In genomic region chr1:180911653-180912287, GRCm38 (mm10) we compare ENCODE assay signal across 8 mouse cellular contexts. TPM values are rescaled to one million over a fixed set of nuclear protein-coding genes. Genes with fewer than 3 reads are reported as not detected.
DNase-seq lines count a peak whose midpoint lies in the region; ATAC-seq and TF ChIP-seq lines count a peak whose summit lies in the region.

No protein-coding gene starts in this region.

- H3K4me3 ChIP-seq in heart, postnatal 0 days (ENCODE audit: low read depth, low read length): no peak overlapping the region
- H3K4me3 ChIP-seq in MEL (ENCODE audit: control insufficient read depth in 1 of 2, insufficient read depth in 1 of 2, low read depth in 2 of 2, low read length in 2 of 2): peak overlapping the region; percentile 34 to 49
- H3K4me3 ChIP-seq in intestine, embryonic 15.5 days (replicated peaks): no peak overlapping the region

- peaks cover under 1% of the 10 kb centered on the region; the same call in 1 of the 2 replicates for H3K79me2 ChIP-seq in MEL (ENCODE audit: control insufficient read depth, insufficient read depth, low read length, poor library complexity)

- H3K27ac ChIP-seq in heart, postnatal 0 days (ENCODE audit: low read depth): no peak overlapping the region
- peak overlapping the region; percentile 80 for H3K27ac ChIP-seq in MEL (ENCODE audit: control insufficient read depth, low read depth, low read length)
- H3K27ac ChIP-seq in intestine, embryonic 15.5 days: no peak overlapping the region

- no peaks in the 10 kb centered on the region for H3K9me3 ChIP-seq in heart, postnatal 0 days (replicated peaks; ENCODE audit: control insufficient read depth, low read length)
- no peaks in the 10 kb centered on the region for H3K9me3 ChIP-seq in MEL (replicated peaks; ENCODE audit: insufficient read depth, low read length)
- H3K9me3 ChIP-seq in intestine, embryonic 15.5 days: no peaks in the 10 kb centered on the region

- H3K36me3 ChIP-seq in heart, postnatal 0 days (replicated peaks; ENCODE audit: control insufficient read depth, insufficient read depth, low read length): peaks cover 6% of the 10 kb centered on the region
- H3K36me3 ChIP-seq in MEL (ENCODE audit: control insufficient read depth in 1 of 2, insufficient read depth in 2 of 2, low read length in 2 of 2): peaks cover 0 to 7% of the 10 kb centered on the region in 2 experiments; a peak in 2 of 4 replicates
- H3K36me3 ChIP-seq in intestine, embryonic 15.5 days: peaks cover 8% of the 10 kb centered on the region; the same call in 1 of the 2 replicates

- DNase-seq in heart, postnatal 0 days (ENCODE audit: low spot score): no peak
- DNase-seq in heart, adult 8-10 months (ENCODE audit: low spot score): no peak
- DNase-seq in MEL (ENCODE audit: low read depth, low spot score): peak; percentile 84
- no peak for DNase-seq in adrenal gland, adult 2 months
- no peak for DNase-seq in adrenal gland, postnatal 10 days
- no peak for DNase-seq in kidney, postnatal 25 days

- no peak for TF ChIP-seq CTCF in heart, postnatal 0 days (IDR thresholded peaks at IDR 0.05; ENCODE audit: low read depth)
- no peak for TF ChIP-seq CTCF in MEL (IDR thresholded peaks at IDR 0.05 in 2 of 3, conservative IDR thresholded peaks at IDR 0.05 in 1 of 3; ENCODE audit: control insufficient read depth in 1 of 3, insufficient read depth in 1 of 3, low read depth in 2 of 3, low read length in 3 of 3, poor library complexity in 1 of 3, severe bottlenecking in 1 of 3)

- peak overlapping the region; percentile 17 for H3K4me2 ChIP-seq in heart, postnatal 0 days (ENCODE audit: low read depth, low read length)
- H3K4me2 ChIP-seq in intestine, embryonic 15.5 days (replicated peaks): peak overlapping the region; percentile 35; the same call in 1 of the 2 replicates

- peaks cover 6% of the 10 kb centered on the region; the same call in 1 of the 2 replicates for H3K4me1 ChIP-seq in heart, postnatal 0 days (ENCODE audit: control insufficient read depth, insufficient read depth)
- H3K4me1 ChIP-seq in MEL (ENCODE audit: control insufficient read depth in 1 of 2, insufficient read depth in 2 of 2, low read length in 2 of 2): peaks cover 5 to 18% of the 10 kb centered on the region in 2 experiments
- 0 out of 2 replicates have a peak, but pooled peaks cover 4% of the 10 kb centered on the region for H3K4me1 ChIP-seq in intestine, embryonic 15.5 days (replicated peaks)

- H3K27me3 ChIP-seq in heart, postnatal 0 days (ENCODE audit: control insufficient read depth, insufficient read depth, low read length): no peaks in the 10 kb centered on the region
- no peaks in the 10 kb centered on the region for H3K27me3 ChIP-seq in MEL (ENCODE audit: control insufficient read depth in 1 of 2, insufficient read depth in 2 of 2, low read length in 2 of 2)
- H3K27me3 ChIP-seq in intestine, embryonic 15.5 days (replicated peaks): no peaks in the 10 kb centered on the region

- TF ChIP-seq RAD21 in MEL (IDR thresholded peaks at IDR 0.05; ENCODE audit: low read depth, low read length): no peak

- no peak for TF ChIP-seq EP300 in heart, postnatal 0 days (IDR thresholded peaks at IDR 0.05; ENCODE audit: low read depth)
- TF ChIP-seq EP300 in MEL (IDR thresholded peaks at IDR 0.05; ENCODE audit: low read depth in 1 of 2, low read length in 2 of 2): peak in 1 of 2 experiments; percentile 34; a peak in 1 of 4 replicates

- peak in 1 of 2 experiments; percentile 48; a peak in 1 of 4 replicates for TF ChIP-seq POLR2A in MEL (IDR thresholded peaks at IDR 0.05; ENCODE audit: control insufficient read depth in 1 of 2, insufficient read depth in 1 of 2, low read depth in 1 of 2, low read length in 2 of 2, poor library complexity in 1 of 2)

- ATAC-seq in heart, postnatal 0 days (ENCODE audit: insufficient read depth, low read depth): no peak
- ATAC-seq in intestine, embryonic 15.5 days: peak; percentile 76
- ATAC-seq in megakaryocyte-erythroid progenitor cell, adult 5-6 weeks (replicated peaks; ENCODE audit: low FRiP score, low TSS enrichment, poor library complexity, severe bottlenecking): peak; percentile 76

- 52% methylated on average over 19 of the region's 20 CpGs for WGBS in heart, postnatal 0 days
- 46% methylated on average over 20 of the region's 20 CpGs for WGBS in intestine, embryonic 15.5 days

- no peak overlapping the region for H3K9ac ChIP-seq in heart, postnatal 0 days (replicated peaks; ENCODE audit: low read depth, low read length)
- peak overlapping the region; percentile 59 for H3K9ac ChIP-seq in MEL (ENCODE audit: control insufficient read depth, low read depth, low read length, poor library complexity, severe bottlenecking)
- H3K9ac ChIP-seq in intestine, embryonic 15.5 days: no peak overlapping the region

TF ChIP-seq in MEL, 35 proteins besides CTCF, POLR2A, EP300 and RAD21 (continues in another document):
- TF ChIP-seq MXI1 (IDR thresholded peaks at IDR 0.05; ENCODE audit: low read depth, low read length) (peak; percentile 57; the same call in 1 of the 2 replicates), TBP (IDR thresholded peaks at IDR 0.05; ENCODE audit: low read depth, low read length) (peak; percentile 52; the same call in 1 of the 2 replicates), JUND (IDR thresholded peaks at IDR 0.05; ENCODE audit: low read depth, low read length) (peak; percentile 99), MAZ (IDR thresholded peaks at IDR 0.05; ENCODE audit: low read depth, low read length) (no peak), GATA1 (IDR thresholded peaks at IDR 0.05; ENCODE audit: low read depth, low read length) (peak; percentile 42), ETS1 (IDR thresholded peaks at IDR 0.05; ENCODE audit: low read depth, low read length) (peak; percentile 79; the same call in 1 of the 2 replicates), SIN3A (IDR thresholded peaks at IDR 0.05; ENCODE audit: low read length) (peak; percentile 74)

RNA-seq across cellular contexts. Expression of gene Pycr2, which starts 7.7 kb away (rescaled TPM):
- 33.0 and 36.4 TPM in 2 replicates for total RNA-seq in heart, postnatal 0 days (2014; rRNA removed; ENCODE audit: low replicate concordance)
- polyA plus RNA-seq in heart, postnatal 0 days (2015; fragmentation: Nextera tagmentation; extraction: Ambion mirVana): 34.1 and 35.5 TPM in 2 replicates
- 10 to 100 TPM; 11.6 to 13.5 (median 13.3) TPM for total RNA-seq in heart, adult 8-10 months (2022)
- total RNA-seq in MEL (2012; rRNA removed): 128 and 183 TPM in 2 replicates
- polyA plus RNA-seq in MEL (2012; ENCODE audit: insufficient read depth in 1 of 2, insufficient read length in 2 of 2, low read depth in 1 of 2, low replicate concordance in 2 of 2, missing spikeins in 1 of 2): 100 to 1,000 TPM in 1 of 2 experiments, not detected in 1; 125 TPM
- 71.4 and 82.4 TPM in 2 replicates for polyA plus RNA-seq in intestine, embryonic 15.5 days (2015; fragmentation: Nextera tagmentation; extraction: Ambion mirVana)
- total RNA-seq in megakaryocyte-erythroid progenitor cell, adult 5-6 weeks (2014; fragmentation: Nextera tagmentation): 57.0 and 70.4 TPM in 2 replicates
- total RNA-seq in megakaryocyte-erythroid progenitor cell, adult 5-6 weeks (2017): 21.1 and 34.2 TPM in 2 replicates
- total RNA-seq in adrenal gland, adult 2 months (2021): 10 to 100 TPM; 24.1 to 46.1 TPM
- polyA plus RNA-seq in adrenal gland, adult 2 months (2012; rRNA removed): 80.7 and 88.7 TPM in 2 replicates
- total RNA-seq in adrenal gland, postnatal 10 days (2021): 10 to 100 TPM; 32.6 to 34.7 TPM

RNA-seq across cellular contexts. Expression of gene Lefty2, which starts 18.9 kb away (rescaled TPM):
- not detected in 2 replicates for total RNA-seq in heart, postnatal 0 days (2014; rRNA removed; ENCODE audit: low replicate concordance)
- 0.05 and 0.07 TPM in 2 replicates for polyA plus RNA-seq in heart, postnatal 0 days (2015; fragmentation: Nextera tagmentation; extraction: Ambion mirVana)
- not detected for total RNA-seq in heart, adult 8-10 months (2022)
- not detected in 2 replicates for total RNA-seq in MEL (2012; rRNA removed)
- polyA plus RNA-seq in MEL (2012; ENCODE audit: insufficient read depth in 1 of 2, insufficient read length in 2 of 2, low read depth in 1 of 2, low replicate concordance in 2 of 2, missing spikeins in 1 of 2): not detected
- polyA plus RNA-seq in intestine, embryonic 15.5 days (2015; fragmentation: Nextera tagmentation; extraction: Ambion mirVana): 0.05 and 0.09 TPM in 2 replicates
- total RNA-seq in megakaryocyte-erythroid progenitor cell, adult 5-6 weeks (2014; fragmentation: Nextera tagmentation): not detected in 2 replicates
- total RNA-seq in megakaryocyte-erythroid progenitor cell, adult 5-6 weeks (2017): not detected in 2 replicates
- total RNA-seq in adrenal gland, adult 2 months (2021): under 1 TPM; 0.58 to 0.76 TPM
- 0.19 and 0.83 TPM in 2 replicates for polyA plus RNA-seq in adrenal gland, adult 2 months (2012; rRNA removed)
- under 1 TPM; 0.48 to 1.00 TPM for total RNA-seq in adrenal gland, postnatal 10 days (2021)

RNA-seq across cellular contexts. Expression of gene Lefty1, which starts 23.1 kb away (rescaled TPM):
- total RNA-seq in heart, postnatal 0 days (2014; rRNA removed; ENCODE audit: low replicate concordance): 1.2 and 1.3 TPM in 2 replicates
- 1.6 and 1.7 TPM in 2 replicates for polyA plus RNA-seq in heart, postnatal 0 days (2015; fragmentation: Nextera tagmentation; extraction: Ambion mirVana)
- 1 to 10 TPM in 1 of 4 experiments, under 1 TPM in 3; 0.43 to 1.2 (median 0.65) TPM for total RNA-seq in heart, adult 8-10 months (2022)
- 3.5 and 6.4 TPM in 2 replicates for total RNA-seq in MEL (2012; rRNA removed)
- 1 to 10 TPM in 1 of 2 experiments, not detected in 1; 5.1 TPM for polyA plus RNA-seq in MEL (2012; ENCODE audit: insufficient read depth in 1 of 2, insufficient read length in 2 of 2, low read depth in 1 of 2, low replicate concordance in 2 of 2, missing spikeins in 1 of 2)
- 2.2 and 2.4 TPM in 2 replicates for polyA plus RNA-seq in intestine, embryonic 15.5 days (2015; fragmentation: Nextera tagmentation; extraction: Ambion mirVana)
- 6.4 and 11.9 TPM in 2 replicates for total RNA-seq in megakaryocyte-erythroid progenitor cell, adult 5-6 weeks (2014; fragmentation: Nextera tagmentation)
- total RNA-seq in megakaryocyte-erythroid progenitor cell, adult 5-6 weeks (2017): 3.4 TPM in 1 of 2 replicates, not detected in the other
- total RNA-seq in adrenal gland, adult 2 months (2021): 10 to 100 TPM in 1 of 2 experiments, 1 to 10 TPM in 1; 2.0 to 11.3 TPM
- polyA plus RNA-seq in adrenal gland, adult 2 months (2012; rRNA removed): 34.2 and 35.6 TPM in 2 replicates
- under 1 TPM; 0.63 to 0.79 TPM for total RNA-seq in adrenal gland, postnatal 10 days (2021)

RNA-seq across cellular contexts. Expression of gene Tmem63a, which starts 30.4 kb away (rescaled TPM):
- 17.2 and 30.5 TPM in 2 replicates for total RNA-seq in heart, postnatal 0 days (2014; rRNA removed; ENCODE audit: low replicate concordance)
- 8.5 and 9.6 TPM in 2 replicates for polyA plus RNA-seq in heart, postnatal 0 days (2015; fragmentation: Nextera tagmentation; extraction: Ambion mirVana)
- total RNA-seq in heart, adult 8-10 months (2022): 10 to 100 TPM; 12.3 to 15.1 (median 13.9) TPM
- 7.5 and 7.7 TPM in 2 replicates for total RNA-seq in MEL (2012; rRNA removed)
- 10 to 100 TPM in 1 of 2 experiments, not detected in 1; 12.8 TPM for polyA plus RNA-seq in MEL (2012; ENCODE audit: insufficient read depth in 1 of 2, insufficient read length in 2 of 2, low read depth in 1 of 2, low replicate concordance in 2 of 2, missing spikeins in 1 of 2)
- polyA plus RNA-seq in intestine, embryonic 15.5 days (2015; fragmentation: Nextera tagmentation; extraction: Ambion mirVana): 15.0 and 15.8 TPM in 2 replicates
- total RNA-seq in megakaryocyte-erythroid progenitor cell, adult 5-6 weeks (2014; fragmentation: Nextera tagmentation): 22.5 and 26.6 TPM in 2 replicates
- 4.8 and 10.8 TPM in 2 replicates for total RNA-seq in megakaryocyte-erythroid progenitor cell, adult 5-6 weeks (2017)
- 10 to 100 TPM; 52.8 to 66.0 TPM for total RNA-seq in adrenal gland, adult 2 months (2021)
- polyA plus RNA-seq in adrenal gland, adult 2 months (2012; rRNA removed): 135 and 238 TPM in 2 replicates
- 10 to 100 TPM; 24.7 to 27.3 TPM for total RNA-seq in adrenal gland, postnatal 10 days (2021)

Comparison
In these comparisons a context has a peak if more than half of its experiments do, and no peak if none do; other contexts are left out.
1. H3K4me3 ChIP-seq: peak in MEL (2 of 2); none in heart, postnatal 0 days (single experiment) and intestine, embryonic 15.5 days (single experiment).